Mouse (Mus musculus): ENCODE results near the gene Stim2.

Stim2 gene

GRCm38 (mm10) chr5:53994576-53994975 lies 3.7 kb upstream of the Stim2 start:
- no peak for DNase-seq (ENCODE audit: low spot score)

DNA sequence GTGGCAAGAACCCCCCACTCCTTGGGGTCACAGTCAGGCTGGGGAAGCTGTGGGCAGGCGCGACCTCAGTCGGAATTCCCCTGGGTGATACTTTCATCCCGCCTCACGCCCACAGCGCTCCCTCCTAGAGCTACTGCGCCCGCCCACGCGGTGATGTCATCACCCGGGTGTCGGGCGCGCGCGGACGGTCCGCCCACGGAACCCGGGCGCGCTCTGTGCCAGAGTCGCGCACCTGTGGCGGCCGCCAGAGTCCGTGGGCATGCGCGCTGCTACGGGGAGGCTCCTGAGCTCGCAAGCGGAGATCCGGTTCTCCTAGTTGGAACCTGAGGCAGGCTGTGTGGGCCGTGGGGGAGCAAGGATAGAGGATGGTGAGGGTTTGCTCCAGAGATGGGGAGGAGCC lies 3.0 kb upstream of the Stim2 start:
- no peak for DNase-seq (ENCODE audit: low spot score)

GRCm38 (mm10) chr5:53996822-53997221 lies 1.5 kb upstream of the Stim2 start:
- no peak for DNase-seq (ENCODE audit: low spot score)

DNA sequence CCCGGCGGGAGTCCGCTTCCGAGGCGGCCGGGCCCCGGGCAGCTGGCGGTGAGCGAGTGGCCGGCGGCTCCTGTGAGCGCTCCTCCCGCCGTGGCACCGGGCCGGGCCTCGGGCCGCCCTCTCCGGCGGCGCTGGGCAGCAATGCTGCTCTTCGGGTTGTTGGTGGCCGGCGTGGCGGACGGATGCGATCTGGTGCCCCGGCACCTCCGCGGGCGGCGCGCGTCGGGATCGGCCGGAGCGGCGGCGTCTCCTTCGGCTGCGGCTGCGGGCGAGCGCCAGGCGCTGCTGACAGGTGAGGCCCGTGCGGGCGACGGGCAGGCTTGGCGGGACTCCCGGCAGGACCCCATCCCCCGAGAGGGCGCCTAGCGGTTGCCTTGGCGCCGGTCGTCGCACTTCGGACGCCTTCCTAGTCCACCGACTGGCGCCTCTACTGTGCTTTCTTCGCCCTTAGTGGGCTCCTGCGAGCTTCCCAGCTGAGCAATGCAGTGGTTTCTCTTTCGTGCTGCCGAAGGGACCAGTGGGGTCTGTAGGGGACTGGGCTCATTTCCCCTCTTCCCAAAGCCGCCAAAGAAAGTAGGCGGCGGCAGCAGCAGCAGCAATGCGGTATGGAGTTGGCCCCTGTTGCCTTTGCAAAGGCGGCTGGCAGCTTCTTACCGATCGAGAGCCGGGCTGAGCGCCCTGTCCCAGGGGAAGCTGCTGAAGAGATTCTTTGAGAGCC lies 603 bp downstream of the Stim2 start:
- peak; percentile 14 for DNase-seq (ENCODE audit: low spot score)

DNA sequence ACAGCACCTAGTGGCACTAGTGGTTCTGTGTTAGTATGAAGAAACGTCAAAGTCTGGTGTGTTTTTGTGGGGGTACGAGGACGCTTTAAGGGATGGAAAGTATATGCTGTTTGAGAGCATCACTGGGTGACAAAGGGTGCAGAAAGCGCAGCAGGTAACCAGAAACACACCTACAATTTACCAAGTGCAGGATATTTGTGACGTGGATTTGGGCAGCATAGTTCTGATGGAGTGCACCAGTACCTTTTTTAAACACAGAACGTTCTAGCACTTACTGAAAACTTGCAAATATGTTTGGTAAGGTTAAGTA lies 1.1 kb downstream of the Stim2 start:
- DNase-seq (ENCODE audit: low spot score): no peak

- DNase-seq (ENCODE audit: low spot score): no peak
These were observed 1.5 kb downstream of the Stim2 start for GRCm38 (mm10) chr5:53999831-54000230.

GRCm38 (mm10) chr5:54001021-54001420 lies 2.7 kb downstream of the Stim2 start:
- DNase-seq (ENCODE audit: low spot score): no peak

DNA sequence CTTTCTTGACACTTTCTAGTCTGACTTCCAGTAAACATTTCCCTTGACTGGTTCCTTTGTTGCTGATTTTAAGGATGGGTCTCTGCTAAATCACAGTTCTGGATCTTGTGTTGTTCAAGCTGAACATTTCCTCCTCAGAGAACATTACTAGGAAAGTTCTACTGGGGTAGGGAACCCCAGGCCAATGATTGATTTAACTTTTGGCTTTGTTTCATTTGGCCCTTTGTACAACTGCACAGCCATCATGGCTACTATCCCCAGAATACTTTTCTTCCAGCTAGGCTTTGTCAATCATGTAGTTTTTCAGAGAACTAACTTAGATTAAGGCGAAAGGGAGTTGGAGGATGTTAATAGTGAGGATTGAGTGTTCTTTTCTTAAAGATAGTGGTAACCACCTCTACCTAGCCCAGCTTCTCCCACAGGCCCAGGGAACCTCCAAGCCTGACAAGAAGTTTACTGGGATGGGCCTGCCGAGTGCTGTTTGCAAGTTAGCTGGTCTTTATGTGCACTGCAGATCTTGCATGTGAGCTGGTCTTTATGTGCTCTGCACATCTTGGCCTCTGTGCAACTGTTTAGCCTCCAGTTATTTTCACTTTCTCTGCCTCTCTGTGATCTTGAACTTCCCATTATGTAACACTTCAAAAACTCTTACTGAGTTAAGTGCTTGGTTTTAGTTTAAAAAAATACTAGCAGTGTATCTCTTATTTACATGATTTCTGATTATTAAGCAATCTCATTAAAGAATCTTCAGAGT lies 7.0 kb downstream of the Stim2 start:
- no peak for DNase-seq (ENCODE audit: low spot score)

DNA sequence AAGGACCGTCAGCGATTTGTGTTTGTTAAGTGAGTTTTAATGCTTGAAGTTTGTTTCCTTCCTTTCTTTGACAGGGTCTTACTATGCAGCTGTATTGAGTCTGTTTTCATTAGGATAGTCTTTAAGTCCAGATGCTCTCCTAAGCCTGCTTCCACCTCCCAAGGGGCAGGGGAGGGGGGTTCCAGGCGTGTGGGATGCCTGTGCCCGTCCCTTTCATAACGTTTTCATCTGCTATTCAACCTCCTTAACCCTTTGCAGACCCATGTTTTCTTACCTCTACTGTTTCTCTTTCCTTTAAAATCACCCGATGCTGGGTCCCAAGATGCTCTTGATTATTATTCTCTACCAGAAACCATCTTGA lies 7.5 kb downstream of the Stim2 start:
- DNase-seq (ENCODE audit: low spot score): no peak

GRCm38 (mm10) chr5:54006845-54007244 lies 8.5 kb downstream of the Stim2 start:
- DNase-seq (ENCODE audit: low spot score): no peak

GRCm38 (mm10) chr5:54007617-54008016 lies 9.3 kb downstream of the Stim2 start:
- DNase-seq (ENCODE audit: low spot score): no peak

DNA sequence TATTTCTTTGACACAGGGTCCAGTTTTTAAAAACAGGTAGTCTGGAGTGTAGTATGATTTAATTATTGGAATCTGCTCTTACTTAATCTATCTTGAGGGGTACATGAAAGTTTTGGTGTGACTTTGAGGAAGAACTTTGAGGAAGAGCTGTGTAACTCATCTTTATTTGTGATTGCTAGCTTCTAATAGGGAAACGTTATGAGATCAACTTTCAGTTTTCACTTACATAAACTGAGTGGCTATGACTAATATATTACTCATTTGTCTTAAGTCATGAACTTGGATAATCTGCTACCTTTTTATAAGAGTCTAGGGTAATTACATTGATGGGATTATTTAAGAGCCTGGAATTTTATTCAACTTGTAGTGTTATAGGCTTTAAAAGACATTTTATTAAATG lies 15.0 kb downstream of the Stim2 start:
- DNase-seq (ENCODE audit: low spot score): no peak

DNA sequence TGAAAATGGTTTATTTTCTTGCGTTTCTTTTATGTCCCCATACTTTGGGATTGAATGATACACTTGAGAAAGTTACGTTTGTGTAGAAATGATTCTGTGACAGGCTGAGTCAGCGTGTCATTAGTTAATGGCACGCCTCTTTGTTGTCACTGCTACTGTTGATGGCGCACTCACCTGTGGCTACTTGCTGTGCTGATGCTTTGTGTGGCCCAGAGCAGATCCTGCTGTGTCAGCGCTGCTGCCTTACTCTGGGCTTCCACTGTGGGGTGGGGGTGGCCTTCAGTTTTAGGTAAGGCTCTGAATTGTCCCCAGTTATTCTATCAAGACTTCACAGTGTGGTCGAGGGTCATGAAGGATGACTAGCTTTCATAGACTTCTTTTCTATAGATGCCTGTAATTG lies 18.8 kb downstream of the Stim2 start:
- no peak for DNase-seq (ENCODE audit: low spot score)

DNA sequence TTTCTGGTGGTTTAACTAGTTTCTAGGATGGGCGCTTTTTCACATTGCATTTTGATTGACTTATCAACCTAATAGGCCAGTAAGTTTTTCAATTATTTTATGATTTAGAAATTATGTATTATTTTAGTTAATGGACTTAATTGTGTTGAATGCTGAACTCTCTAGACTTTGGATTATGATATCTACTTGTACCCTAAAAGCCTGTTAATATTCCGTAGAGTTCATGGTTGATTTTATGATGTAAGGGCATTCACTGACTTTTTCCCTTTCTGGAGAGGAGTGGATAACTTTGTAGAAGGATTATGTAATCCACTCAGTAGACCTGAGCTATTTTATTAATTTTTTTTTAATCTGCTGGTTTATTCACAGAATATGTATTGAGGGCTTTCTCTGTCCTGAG lies 20.6 kb downstream of the Stim2 start:
- no peak for DNase-seq (ENCODE audit: low spot score)

DNA sequence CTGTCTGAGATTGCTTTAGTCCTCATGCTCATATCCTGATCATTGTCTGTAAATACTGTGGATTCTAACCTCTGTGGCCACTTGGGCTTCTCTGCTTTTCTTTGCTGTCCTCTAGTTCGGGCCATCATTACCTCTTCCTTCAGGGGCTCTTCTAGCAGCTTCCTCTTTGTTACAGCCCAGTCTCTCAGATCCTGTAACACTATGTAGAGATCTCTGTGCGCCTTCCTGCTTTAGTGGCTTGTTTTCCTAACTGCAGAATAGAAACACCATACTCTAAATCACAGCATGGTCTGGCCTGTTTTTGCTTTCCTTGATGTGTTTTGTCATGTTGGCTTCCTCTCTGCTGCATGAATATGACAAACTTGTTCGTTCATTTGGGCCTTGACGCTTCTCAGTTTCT lies 21.2 kb downstream of the Stim2 start:
- DNase-seq (ENCODE audit: low spot score): no peak

- no peak for DNase-seq (ENCODE audit: low spot score)
These were observed 26.3 kb downstream of the Stim2 start for GRCm38 (mm10) chr5:54024610-54025009.

GRCm38 (mm10) chr5:54025630-54026029 lies 27.3 kb downstream of the Stim2 start:
- no peak for DNase-seq (ENCODE audit: low spot score)

GRCm38 (mm10) chr5:54033217-54033616 lies 34.9 kb downstream of the Stim2 start:
- no peak for DNase-seq (ENCODE audit: low spot score)

- no peak for DNase-seq (ENCODE audit: low spot score)
These were observed 36.4 kb downstream of the Stim2 start for GRCm38 (mm10) chr5:54034680-54035079.

DNA sequence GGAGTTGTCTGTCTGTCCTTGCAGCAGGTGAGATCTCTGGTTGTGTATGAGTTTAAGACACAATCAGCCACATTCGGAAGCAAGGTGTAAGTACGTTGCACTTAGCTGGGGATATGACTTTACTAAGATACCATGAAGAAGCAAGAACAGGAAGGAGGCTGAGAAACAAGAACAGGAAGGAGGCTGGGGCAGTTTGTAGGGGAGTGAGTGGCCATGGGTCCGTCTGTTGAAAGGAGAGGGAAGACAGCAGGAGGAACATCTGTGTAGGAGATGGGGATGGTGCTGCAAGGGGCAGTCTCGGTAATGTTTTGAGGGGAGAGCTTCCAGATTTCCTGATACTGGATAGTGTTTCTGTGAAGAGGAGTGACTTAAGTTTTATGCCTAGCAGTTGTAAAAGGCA lies 40.3 kb downstream of the Stim2 start:
- no peak for DNase-seq (ENCODE audit: low spot score)

DNA sequence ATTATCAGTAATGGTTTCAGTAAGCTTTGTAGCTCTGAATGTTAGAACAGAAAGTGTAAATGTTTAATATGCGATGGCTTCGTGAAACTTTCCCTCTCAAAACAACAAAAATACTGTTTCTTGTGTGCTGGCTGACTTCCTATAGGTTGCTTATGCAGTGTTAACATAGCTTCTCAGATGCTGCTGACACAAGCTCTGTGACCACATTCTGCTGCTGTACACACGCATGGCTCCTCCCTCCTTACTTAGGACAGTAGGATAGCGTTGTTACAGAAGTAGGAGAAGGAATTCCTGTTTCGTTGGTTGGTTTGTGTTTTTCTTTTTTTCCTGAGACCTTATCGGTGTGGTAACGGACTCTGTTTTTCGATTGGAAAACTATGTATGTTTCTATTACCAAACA lies 42.2 kb downstream of the Stim2 start:
- DNase-seq (ENCODE audit: low spot score): no peak

DNA sequence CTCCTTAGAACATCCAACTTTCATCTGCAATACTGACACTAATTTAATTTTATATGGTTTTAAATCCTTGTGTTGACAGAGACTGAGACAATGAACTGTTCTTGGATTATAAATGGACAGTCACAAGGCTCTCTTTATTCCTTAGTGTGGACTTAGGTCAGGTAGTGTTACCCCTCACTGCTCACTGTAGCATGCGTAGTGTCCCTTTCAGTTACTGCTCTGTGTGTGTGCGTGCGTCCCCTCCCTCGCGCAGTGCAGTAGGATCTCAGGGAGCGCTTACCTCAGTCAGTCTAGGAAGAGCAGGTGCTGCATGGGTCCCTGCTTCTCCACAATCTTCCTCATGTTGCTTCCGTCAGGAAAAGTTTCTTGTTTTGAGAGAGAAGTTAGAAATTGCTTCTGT lies 43.7 kb downstream of the Stim2 start:
- DNase-seq (ENCODE audit: low spot score): no peak

GRCm38 (mm10) chr5:54045523-54045922 lies 47.2 kb downstream of the Stim2 start:
- DNase-seq (ENCODE audit: low spot score): no peak

DNA sequence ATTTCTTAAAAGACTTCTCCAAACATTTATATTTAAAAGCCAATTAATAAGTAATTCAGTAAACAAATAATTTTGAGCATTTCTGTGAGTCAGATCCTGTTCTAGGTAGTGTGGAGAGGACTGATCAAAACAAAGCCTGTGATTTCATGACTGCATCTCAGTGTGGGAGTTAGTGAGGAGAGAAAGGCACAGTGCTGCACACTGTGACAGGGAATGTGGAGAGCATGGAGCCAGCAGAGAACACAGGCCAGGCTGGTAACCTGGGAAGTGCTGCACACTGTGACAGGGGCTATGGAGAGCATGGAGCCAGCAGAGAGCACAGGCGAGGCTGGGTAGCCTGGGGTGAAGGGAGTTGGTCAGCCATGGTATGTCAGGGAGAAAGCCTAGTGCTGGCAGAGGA lies 48.1 kb downstream of the Stim2 start:
- DNase-seq (ENCODE audit: low spot score): no peak
